Mouse (Mus musculus): ENCODE measurements at regions not wholly inside any gene's neighbourhood (a gene's known extent, or its start where the extent isn't known, plus 50 kb on each side); places are given as distances from the start of the nearest gene placed in this dataset.
A peak's percentile ranks its signal among the peaks of the same experiment; 100 is the strongest.
"Not testable (repeated sequence)": the region's sequence is repeated elsewhere in the genome, so short reads cannot be mapped to it uniquely, and the experiment has no call there.

- no peak overlapping the region for H3K27ac ChIP-seq
- no peaks in the 10 kb centered on the region for H3K9me3 ChIP-seq
- H3K36me3 ChIP-seq, result no peaks in the 10 kb centered on the region
- H3K27me3 ChIP-seq (ENCODE audit: insufficient read depth, poor library complexity, severe bottlenecking), result no peaks in the 10 kb centered on the region
- no peak overlapping the region for H3K4me3 ChIP-seq
- no peak for DNase-seq (ENCODE audit: low spot score)
- no peaks in the 10 kb centered on the region for H3K4me1 ChIP-seq (replicated peaks)
- WGBS, result 79% methylated on average over 1 of the region's 1 CpGs
Observed at GRCm38 (mm10) chr13:6897666-6898065, 249.1 kb upstream of the Pfkp start.

- Histone ChIP-seq H3K27ac (0 out of 2 replicates have a peak overlapping the region, but pooled peaks have one; percentile 5), H3K4me1 (replicated peaks) (peaks cover 7% of the 10 kb centered on the region), H3K27me3 (ENCODE audit: insufficient read depth, poor library complexity, severe bottlenecking) (no peaks in the 10 kb centered on the region), H3K4me3 (no peak overlapping the region), H3K9me3 (no peaks in the 10 kb centered on the region), H3K36me3 (no peaks in the 10 kb centered on the region)
- 19% methylated on average over 5 of the region's 5 CpGs for WGBS
- peak; percentile 22 for DNase-seq (ENCODE audit: low spot score)
Observed at GRCm38 (mm10) chr13:6891458-6892076, 243.0 kb upstream of the Pfkp start.

- H3K4me3 ChIP-seq; H3K27ac ChIP-seq; H3K4me1 ChIP-seq (replicated peaks); H3K27me3 ChIP-seq (ENCODE audit: insufficient read depth, poor library complexity, severe bottlenecking); DNase-seq (ENCODE audit: low spot score); H3K36me3 ChIP-seq; H3K9me3 ChIP-seq: not testable (repeated sequence)
- WGBS, result 87% methylated on average over 9 of the region's 9 CpGs
Observed at GRCm38 (mm10) chr13:6889446-6889845, 240.9 kb upstream of the Pfkp start.

GRCm38 (mm10) chr13:6888381-6888780 is 239.8 kb upstream of the Pfkp start:
- H3K27me3 ChIP-seq (ENCODE audit: insufficient read depth, poor library complexity, severe bottlenecking), result no peaks in the 10 kb centered on the region
- no peak overlapping the region for H3K27ac ChIP-seq
- WGBS, result 92% methylated on average over 1 of the region's 1 CpGs
- no peak overlapping the region for H3K4me3 ChIP-seq
- H3K4me1 ChIP-seq (replicated peaks), result peaks cover 7% of the 10 kb centered on the region
- H3K9me3 ChIP-seq, result no peaks in the 10 kb centered on the region
- no peaks in the 10 kb centered on the region for H3K36me3 ChIP-seq
- DNase-seq (ENCODE audit: low spot score), result no peak

GRCm38 (mm10) chr13:6877018-6877901 is 228.7 kb upstream of the Pfkp start:
- Histone ChIP-seq H3K36me3 (no peaks in the 10 kb centered on the region), H3K9me3 (no peaks in the 10 kb centered on the region), H3K27ac (no peak overlapping the region), H3K4me1 (replicated peaks) (no peaks in the 10 kb centered on the region), H3K4me3 (no peak overlapping the region), H3K27me3 (ENCODE audit: insufficient read depth, poor library complexity, severe bottlenecking) (no peaks in the 10 kb centered on the region)
- WGBS, result 93% methylated on average over 5 of the region's 5 CpGs
- DNase-seq (ENCODE audit: low spot score), result no peak

- DNase-seq (ENCODE audit: low spot score), result no peak
- Histone ChIP-seq H3K27ac (no peak overlapping the region), H3K36me3 (no peaks in the 10 kb centered on the region), H3K9me3 (no peaks in the 10 kb centered on the region), H3K27me3 (ENCODE audit: insufficient read depth, poor library complexity, severe bottlenecking) (no peaks in the 10 kb centered on the region), H3K4me1 (replicated peaks) (no peaks in the 10 kb centered on the region), H3K4me3 (no peak overlapping the region)
- 82% methylated on average over 1 of the region's 1 CpGs for WGBS
Observed at GRCm38 (mm10) chr13:6862186-6862585, 213.6 kb upstream of the Pfkp start.

GRCm38 (mm10) chr13:6859551-6859950 is 211.0 kb upstream of the Pfkp start:
- Histone ChIP-seq H3K27me3 (ENCODE audit: insufficient read depth, poor library complexity, severe bottlenecking) (no peaks in the 10 kb centered on the region), H3K9me3 (no peaks in the 10 kb centered on the region), H3K36me3 (no peaks in the 10 kb centered on the region), H3K27ac (no peak overlapping the region), H3K4me3 (no peak overlapping the region), H3K4me1 (replicated peaks) (no peaks in the 10 kb centered on the region)
- WGBS, result 87% methylated on average over 3 of the region's 3 CpGs
- no peak for DNase-seq (ENCODE audit: low spot score)

- Histone ChIP-seq H3K36me3 (no peaks in the 10 kb centered on the region), H3K9me3 (no peaks in the 10 kb centered on the region), H3K4me3 (no peak overlapping the region), H3K4me1 (replicated peaks) (no peaks in the 10 kb centered on the region), H3K27me3 (ENCODE audit: insufficient read depth, poor library complexity, severe bottlenecking) (no peaks in the 10 kb centered on the region), H3K27ac (no peak overlapping the region)
- WGBS, result 74% methylated on average over 10 of the region's 10 CpGs
- no peak for DNase-seq (ENCODE audit: low spot score)
Observed at GRCm38 (mm10) chr13:6855199-6856148, 206.9 kb upstream of the Pfkp start.

- H3K36me3 ChIP-seq, result no peaks in the 10 kb centered on the region
- WGBS, result 88% methylated on average over 5 of the region's 5 CpGs
- no peaks in the 10 kb centered on the region for H3K27me3 ChIP-seq (ENCODE audit: insufficient read depth, poor library complexity, severe bottlenecking)
- H3K4me3 ChIP-seq, result no peak overlapping the region
- no peak overlapping the region for H3K27ac ChIP-seq
- no peak for DNase-seq (ENCODE audit: low spot score)
- no peaks in the 10 kb centered on the region for H3K9me3 ChIP-seq
- H3K4me1 ChIP-seq (replicated peaks), result no peaks in the 10 kb centered on the region
Observed at GRCm38 (mm10) chr13:6837446-6837845, 188.9 kb upstream of the Pfkp start.

GRCm38 (mm10) chr13:6837075-6837422 is 188.5 kb upstream of the Pfkp start:
- Histone ChIP-seq H3K4me3 (no peak overlapping the region), H3K36me3 (no peaks in the 10 kb centered on the region), H3K4me1 (replicated peaks) (no peaks in the 10 kb centered on the region), H3K9me3 (no peaks in the 10 kb centered on the region), H3K27ac (no peak overlapping the region), H3K27me3 (ENCODE audit: insufficient read depth, poor library complexity, severe bottlenecking) (no peaks in the 10 kb centered on the region)
- WGBS, result 83% methylated on average over 1 of the region's 1 CpGs
- no peak for DNase-seq (ENCODE audit: low spot score)

GRCm38 (mm10) chr13:6836351-6837074 is 187.9 kb upstream of the Pfkp start:
- Histone ChIP-seq H3K4me1 (replicated peaks) (no peaks in the 10 kb centered on the region), H3K4me3 (no peak overlapping the region), H3K36me3 (no peaks in the 10 kb centered on the region), H3K27ac (no peak overlapping the region), H3K27me3 (ENCODE audit: insufficient read depth, poor library complexity, severe bottlenecking) (no peaks in the 10 kb centered on the region), H3K9me3 (no peaks in the 10 kb centered on the region)
- DNase-seq (ENCODE audit: low spot score), result peak; percentile 63
- WGBS, result 45% methylated on average over 6 of the region's 6 CpGs

GRCm38 (mm10) chr13:6829882-6830281 is 181.3 kb upstream of the Pfkp start:
- H3K36me3 ChIP-seq, result no peaks in the 10 kb centered on the region
- H3K27ac ChIP-seq, result no peak overlapping the region
- 62% methylated on average over 1 of the region's 1 CpGs for WGBS
- no peaks in the 10 kb centered on the region for H3K9me3 ChIP-seq
- no peak overlapping the region for H3K4me3 ChIP-seq
- no peak for DNase-seq (ENCODE audit: low spot score)
- H3K27me3 ChIP-seq (ENCODE audit: insufficient read depth, poor library complexity, severe bottlenecking), result no peaks in the 10 kb centered on the region
- H3K4me1 ChIP-seq (replicated peaks), result no peaks in the 10 kb centered on the region
